Mouse (Mus musculus): Measurements from ENCODE around the gene Adcy1. TPM values are rescaled to one million over a fixed set of nuclear protein-coding genes. Genes with fewer than 3 reads are reported as not detected.

Gene Adcy1
- total RNA-seq, 1 experiment from 2014 or later = not detected

DNA sequence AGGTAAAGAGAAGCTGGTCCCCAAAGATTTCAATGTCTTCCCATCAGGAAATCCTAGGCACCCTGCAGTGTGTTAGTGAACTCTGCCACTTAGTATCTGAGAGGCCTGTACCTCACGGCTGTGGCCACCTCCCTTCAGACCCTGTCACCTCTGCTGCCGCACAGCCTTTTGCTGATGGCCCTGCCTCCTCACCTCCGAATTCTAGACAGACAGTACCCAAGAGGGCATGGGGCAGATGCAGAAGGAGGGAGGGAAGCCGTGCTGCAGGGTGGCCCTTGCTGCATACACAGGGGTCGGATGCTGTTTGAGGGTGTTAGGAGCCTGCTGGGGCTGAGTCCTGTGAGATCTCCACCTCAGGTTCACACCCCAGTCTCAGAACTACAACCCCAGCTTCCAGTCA lies 2.6 kb downstream of the Adcy1 start:
- no peak for ATAC-seq (replicated peaks; ENCODE audit: insufficient number of reproducible peaks, low FRiP score, low TSS enrichment, poor library complexity, severe bottlenecking)

DNA sequence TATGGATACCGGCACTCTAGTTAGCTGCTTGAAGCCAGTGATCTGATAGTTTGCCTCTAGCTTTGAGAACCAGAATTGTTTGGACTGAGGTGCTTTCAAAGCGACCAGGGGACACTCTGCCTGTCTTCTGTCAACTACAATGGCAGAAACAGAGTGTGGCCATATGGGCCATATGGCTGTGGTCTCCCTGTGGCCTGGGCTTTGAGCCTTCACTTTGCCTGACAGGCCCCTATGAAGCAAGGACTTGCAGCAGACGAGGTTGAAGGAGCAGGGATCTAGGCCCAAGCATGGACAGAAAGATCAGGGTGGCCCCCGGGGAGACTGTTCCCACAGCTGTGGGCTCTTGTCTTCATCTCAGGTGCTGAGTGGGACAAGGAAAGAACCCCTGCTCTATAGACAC lies 4.0 kb downstream of the Adcy1 start:
- no peak for ATAC-seq (replicated peaks; ENCODE audit: insufficient number of reproducible peaks, low FRiP score, low TSS enrichment, poor library complexity, severe bottlenecking)

DNA sequence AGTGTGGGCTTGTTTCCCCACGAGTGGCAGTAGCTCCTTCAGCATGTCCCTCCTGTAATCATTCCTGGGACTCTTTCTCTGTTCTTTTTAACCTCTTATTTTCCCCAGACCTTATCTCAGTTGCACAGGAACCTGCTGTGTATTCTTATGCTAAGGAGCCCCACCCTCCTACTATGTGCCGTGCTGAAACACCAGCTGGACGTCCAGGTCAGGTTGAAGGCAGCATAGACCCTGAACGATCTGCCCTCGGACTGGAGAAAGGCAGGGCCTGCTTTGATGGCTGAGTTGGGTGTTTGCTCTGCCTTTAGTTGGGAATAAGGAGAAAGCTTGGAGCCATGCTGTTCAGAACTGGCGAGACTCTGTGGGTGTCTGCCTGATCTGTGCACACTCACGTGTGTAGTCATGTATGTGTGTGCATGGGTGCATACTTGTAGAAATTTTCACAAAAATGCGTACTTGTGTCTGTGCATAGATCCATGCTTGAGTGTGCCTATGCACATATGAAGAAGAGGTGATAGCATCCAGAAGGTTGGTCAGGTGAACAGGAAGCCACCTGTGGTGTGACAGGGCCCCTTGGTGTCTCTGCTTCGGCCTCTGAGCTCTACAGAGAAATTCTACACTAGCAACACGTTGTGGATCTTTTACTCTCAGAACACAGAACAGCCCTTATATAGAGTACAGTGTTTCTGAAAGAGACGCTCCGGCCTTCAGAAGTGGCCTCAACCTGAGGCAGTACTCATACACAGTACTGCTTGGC lies 5.4 kb downstream of the Adcy1 start:
- no peak for ATAC-seq (replicated peaks; ENCODE audit: insufficient number of reproducible peaks, low FRiP score, low TSS enrichment, poor library complexity, severe bottlenecking)

DNA sequence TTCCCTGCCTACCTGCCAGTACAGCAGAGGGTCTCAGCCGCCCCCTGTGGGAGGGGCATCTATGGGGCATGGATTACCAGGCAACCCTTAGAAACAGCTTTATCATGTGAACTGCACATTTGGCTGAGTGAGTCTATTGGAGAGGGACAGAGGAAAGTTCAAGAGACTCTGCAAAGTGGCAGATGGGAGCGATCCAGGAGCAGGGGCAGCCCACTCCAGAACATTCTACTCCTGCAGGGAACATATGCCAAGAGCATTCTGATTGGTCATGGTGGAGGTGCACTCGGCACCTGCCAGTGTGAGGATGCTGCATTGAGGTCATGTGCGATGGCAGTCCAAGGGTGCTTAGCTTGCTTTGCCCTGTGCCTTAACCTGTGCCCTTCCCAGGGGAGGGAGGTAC lies 6.5 kb downstream of the Adcy1 start:
- no peak for ATAC-seq (replicated peaks; ENCODE audit: insufficient number of reproducible peaks, low FRiP score, low TSS enrichment, poor library complexity, severe bottlenecking)

DNA sequence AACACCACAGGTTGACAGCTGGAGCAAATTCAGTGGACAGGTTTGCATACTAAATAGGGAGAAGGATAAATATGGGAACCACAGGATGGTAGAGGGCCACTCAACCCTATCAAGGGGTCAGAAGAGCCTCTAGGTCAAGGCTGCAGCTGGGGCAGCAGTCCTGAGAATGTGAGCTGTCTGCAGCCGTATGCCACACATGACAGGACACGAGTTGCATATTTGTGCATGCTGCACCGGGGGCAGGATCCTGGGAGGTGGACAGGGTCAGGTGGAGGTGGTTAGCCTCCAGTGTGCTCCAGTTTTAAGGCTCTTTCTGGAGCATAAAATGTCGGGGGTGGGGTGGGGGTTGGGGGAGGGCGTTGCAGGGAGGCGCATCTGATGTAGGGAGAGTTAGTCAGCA lies 8.3 kb downstream of the Adcy1 start:
- no peak for ATAC-seq (replicated peaks; ENCODE audit: insufficient number of reproducible peaks, low FRiP score, low TSS enrichment, poor library complexity, severe bottlenecking)

DNA sequence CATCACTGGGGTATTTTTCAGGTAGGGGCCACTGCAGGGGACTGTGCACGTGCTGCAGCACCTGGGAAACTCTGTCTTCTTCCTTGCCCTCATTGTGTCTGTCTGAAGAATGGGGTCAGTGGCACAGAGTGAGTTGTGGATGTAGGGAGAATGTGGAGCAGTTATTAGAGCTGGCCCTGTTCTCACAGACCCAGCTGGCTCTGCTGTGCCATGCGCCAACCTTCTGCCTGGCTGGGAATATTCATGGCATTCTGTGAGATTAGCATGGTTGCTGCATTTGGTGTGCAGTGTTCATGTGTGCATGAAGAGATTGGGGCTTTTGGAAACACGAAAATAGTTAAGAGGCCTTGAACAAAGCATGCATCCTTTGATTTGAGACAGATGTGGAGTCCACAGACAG lies 10.3 kb downstream of the Adcy1 start:
- no peak for ATAC-seq (replicated peaks; ENCODE audit: insufficient number of reproducible peaks, low FRiP score, low TSS enrichment, poor library complexity, severe bottlenecking)

DNA sequence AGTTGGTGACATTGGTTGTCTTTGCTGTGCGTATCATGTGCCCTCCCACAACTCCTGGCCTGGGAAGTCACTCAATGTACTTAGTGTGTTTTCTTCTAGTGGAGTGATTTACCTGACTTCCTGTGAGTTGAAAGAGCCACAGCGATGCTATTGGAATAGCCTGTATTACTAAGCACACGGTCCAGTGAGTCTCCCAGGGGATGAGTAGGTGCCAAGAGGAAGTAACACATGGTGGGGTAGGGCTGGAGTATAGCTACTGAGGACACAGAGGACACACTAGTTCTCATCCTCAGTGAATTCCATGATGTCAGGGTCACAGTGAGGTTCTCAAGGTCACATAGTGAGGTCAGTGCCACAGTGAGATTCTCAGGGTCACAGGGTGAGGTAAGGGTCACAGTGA lies 13.2 kb downstream of the Adcy1 start:
- no peak for ATAC-seq (replicated peaks; ENCODE audit: insufficient number of reproducible peaks, low FRiP score, low TSS enrichment, poor library complexity, severe bottlenecking)

DNA sequence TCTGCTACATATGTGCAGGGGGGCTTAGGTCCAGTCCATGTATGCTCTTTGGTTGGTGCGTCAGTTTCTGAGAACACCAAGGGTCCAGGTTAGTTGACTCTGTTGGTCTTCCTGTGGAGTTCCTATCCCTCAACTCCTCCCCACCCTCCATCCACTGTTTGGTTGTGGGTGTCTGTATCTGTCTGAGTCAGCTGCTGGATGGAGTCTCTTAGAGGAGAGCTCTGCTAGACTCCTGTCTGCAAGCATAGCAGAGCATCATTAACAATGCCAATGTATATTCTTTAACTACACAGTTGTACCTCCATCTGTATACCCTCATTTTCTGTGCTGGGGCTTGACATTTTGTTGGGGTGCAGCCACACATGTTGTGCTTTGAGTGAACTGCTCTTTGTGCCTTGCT lies 18.6 kb downstream of the Adcy1 start:
- ATAC-seq (replicated peaks; ENCODE audit: insufficient number of reproducible peaks, low FRiP score, low TSS enrichment, poor library complexity, severe bottlenecking) = no peak

DNA sequence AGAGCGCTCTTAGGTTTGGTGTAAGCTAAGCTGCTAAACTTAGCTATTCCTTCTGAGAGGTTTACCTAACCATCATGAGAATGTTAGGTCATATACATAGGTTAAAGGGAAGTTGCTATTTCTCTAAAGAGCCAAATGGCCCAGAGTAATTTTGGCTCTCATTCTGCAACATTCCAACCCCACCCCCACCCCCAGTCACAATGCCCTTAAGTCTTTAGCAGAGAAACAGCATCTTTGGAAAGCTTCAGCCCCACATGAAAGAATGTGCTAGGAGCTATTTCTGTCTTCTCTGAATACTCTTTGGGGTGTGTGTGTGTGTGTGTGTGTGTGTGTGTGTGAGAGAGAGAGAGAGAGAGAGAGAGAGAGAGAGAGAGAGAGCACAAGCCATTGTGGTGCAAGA lies 20.6 kb downstream of the Adcy1 start:
- ATAC-seq (replicated peaks; ENCODE audit: insufficient number of reproducible peaks, low FRiP score, low TSS enrichment, poor library complexity, severe bottlenecking) = no peak

DNA sequence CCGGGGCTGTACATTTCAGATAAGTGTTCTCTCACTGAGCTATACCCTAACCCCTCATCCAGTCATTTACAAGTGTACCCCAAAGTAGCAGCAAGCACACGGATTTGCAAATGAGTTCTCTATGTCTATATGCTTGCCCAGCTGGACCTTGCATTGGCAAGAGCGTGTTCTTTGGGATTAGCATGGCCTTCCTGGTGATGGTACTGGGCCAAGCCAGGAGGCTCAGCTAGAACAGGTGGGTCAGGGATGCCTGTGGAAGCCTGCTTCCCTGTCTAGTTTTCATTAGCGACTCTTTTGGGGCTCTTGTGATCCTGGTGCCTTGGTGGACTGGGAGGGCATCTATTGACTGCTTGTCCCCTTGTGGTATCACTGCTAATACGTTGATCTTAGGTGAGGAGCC lies 21.9 kb downstream of the Adcy1 start:
- ATAC-seq (replicated peaks; ENCODE audit: insufficient number of reproducible peaks, low FRiP score, low TSS enrichment, poor library complexity, severe bottlenecking) = no peak

DNA sequence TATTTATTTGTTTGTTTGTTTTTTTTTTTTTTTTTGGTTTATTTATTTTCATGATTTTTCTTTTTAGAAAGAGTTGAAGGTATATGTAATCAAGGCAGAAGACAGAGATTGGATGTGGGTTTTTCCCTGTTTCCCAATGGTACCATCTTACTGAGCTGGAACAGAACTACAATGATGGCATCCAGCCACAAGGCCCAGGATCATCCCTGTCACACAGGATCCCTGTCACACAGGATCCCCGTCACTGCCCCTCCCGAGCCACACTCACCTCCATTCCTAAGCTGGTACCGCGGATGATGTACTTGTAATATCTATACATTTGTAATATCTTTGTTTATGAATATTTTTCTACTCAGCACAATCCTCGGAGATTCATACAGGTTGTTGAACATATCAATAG lies 27.8 kb downstream of the Adcy1 start:
- ATAC-seq (replicated peaks; ENCODE audit: insufficient number of reproducible peaks, low FRiP score, low TSS enrichment, poor library complexity, severe bottlenecking) = no peak

DNA sequence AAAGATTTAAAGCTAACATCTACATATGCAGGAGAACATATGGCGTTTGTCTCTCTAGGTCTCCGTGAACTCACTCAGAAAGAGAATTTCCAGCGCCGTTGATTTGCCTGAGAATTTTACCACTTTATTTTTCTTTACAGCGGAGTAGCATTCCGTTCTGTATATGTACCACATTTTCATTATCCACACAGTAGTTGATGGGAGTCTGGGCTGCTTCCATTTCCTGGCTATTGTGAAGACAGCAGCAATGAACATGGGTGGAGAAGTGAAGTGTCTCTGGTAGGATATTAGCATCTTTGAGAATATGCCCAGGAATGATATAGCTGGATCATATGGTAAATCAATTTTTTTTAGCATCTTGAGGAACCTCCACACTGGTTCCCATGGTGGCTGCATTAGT lies 31.6 kb downstream of the Adcy1 start:
- ATAC-seq (replicated peaks; ENCODE audit: insufficient number of reproducible peaks, low FRiP score, low TSS enrichment, poor library complexity, severe bottlenecking) = no peak

DNA sequence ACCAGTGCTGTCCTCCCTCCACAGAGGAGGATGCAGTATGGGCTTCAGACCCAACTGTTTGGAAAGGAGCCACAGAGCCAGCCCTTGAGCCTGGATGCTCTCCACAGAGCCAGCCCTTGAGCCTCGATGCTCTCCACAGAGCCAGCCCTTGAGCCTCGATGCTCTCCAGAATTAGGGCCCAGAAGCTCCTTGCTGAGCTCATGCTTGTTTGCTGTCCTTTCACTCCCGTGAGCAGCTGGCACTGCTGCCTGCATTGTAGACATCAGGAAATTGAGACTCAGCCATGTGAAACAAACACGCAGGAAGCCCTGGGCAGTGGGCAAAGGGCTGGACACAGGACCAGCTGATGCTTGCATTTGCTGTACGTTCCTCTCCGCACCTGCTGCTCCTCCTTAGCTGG lies 38.4 kb downstream of the Adcy1 start:
- ATAC-seq (replicated peaks; ENCODE audit: insufficient number of reproducible peaks, low FRiP score, low TSS enrichment, poor library complexity, severe bottlenecking) = no peak

DNA sequence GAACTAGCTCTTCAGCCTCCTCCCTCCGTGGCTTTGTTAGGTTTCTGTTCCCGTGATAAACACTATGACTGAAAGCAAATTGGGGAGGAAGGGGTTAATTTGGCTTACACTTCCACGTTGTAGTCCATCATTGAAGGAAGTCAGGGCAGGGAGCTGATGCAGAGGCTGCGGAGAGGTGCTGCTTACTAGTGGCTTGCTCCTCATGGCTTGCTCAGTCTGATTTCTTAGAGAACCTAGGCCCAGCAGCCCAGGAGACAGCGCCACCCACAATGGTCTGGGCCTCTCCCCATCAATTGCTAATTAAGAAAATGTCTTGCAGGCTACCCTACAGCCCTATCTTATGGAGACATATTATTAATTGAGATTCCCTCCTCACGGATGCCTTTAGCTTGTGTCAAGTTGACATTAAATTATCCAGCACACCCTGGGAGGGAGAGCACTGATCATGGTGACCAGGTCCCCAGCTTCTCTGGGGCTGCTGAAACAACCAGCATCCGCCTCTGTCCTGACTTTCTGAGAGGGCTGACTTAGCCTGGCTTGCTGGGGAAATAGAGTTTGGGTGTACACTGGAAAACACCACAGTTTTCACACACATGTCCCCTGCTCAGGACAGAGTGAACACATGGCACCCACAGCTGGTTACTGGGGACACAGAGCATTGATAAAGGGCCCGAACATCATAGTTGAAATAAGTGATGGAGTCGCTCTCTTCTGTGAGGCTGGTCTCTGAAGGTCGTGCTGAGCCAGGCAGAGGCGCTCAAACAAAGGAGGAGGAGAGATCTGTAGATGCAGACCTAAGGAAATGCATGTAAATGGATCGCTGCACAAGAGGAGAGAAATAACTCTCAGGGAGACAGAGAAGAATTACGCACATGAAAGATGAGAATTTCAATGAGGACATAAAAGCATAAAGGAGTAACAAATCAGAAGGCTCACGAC lies 39.2 kb downstream of the Adcy1 start:
- no peak for ATAC-seq (replicated peaks; ENCODE audit: insufficient number of reproducible peaks, low FRiP score, low TSS enrichment, poor library complexity, severe bottlenecking)

DNA sequence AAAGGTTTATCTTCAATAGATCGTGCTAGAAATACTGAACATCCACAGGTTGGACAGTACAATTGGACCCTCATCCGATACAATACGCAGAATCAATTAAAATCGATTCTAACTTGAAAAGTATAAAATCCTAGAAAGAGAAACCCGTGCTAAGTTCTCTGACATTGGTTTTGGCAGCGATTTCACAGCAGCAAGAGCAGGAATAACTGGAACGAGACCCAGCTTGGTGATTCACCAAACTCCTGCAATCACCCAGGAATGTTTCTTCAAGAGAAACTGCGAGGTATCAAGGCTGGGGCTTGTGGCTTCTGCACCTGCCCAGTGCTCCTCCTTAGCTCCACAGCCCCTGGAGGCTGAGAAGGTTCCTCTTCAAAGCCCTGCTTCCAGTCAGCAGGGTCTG lies 42.0 kb downstream of the Adcy1 start:
- no peak for ATAC-seq (replicated peaks; ENCODE audit: insufficient number of reproducible peaks, low FRiP score, low TSS enrichment, poor library complexity, severe bottlenecking)

DNA sequence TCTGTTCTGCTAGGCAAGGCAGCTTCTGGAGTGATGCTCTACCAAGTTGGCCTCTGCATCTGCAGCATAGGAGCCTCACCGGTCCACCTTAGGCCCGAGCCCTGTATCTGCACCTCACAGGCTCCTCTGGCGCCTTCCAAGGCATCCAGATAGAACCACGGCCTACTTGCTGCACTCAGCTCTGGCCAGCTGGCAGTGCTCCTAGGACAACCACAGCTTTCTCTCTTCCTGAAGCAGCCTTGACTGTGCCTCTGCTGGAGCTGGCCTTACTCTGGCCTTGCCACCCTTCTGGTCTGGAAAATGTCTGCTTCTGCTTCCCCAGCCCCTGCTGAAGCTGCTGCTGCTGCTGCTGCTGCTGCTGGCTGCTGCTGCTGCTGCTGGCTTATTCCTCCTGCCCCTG lies 45.8 kb downstream of the Adcy1 start:
- ATAC-seq (replicated peaks; ENCODE audit: insufficient number of reproducible peaks, low FRiP score, low TSS enrichment, poor library complexity, severe bottlenecking) = no peak

DNA sequence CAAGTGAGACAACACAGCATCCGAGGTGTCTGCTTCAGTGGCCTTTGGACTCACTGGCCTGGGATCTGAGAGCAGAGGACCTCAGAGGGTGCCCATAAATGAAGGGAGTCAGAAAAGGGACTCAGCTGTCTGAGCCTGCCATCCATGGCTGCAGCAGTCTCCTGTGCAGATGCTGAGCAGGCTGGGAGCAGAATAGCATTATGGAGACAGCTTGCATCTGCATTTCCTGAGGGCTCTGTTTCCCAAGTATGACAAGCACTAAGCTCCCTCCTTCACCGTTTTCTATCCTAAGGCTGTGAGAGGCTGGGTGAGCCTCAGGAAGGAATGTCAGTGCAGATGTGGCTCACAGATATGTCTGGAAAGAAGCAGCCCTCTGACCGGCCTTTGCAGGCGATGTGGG lies 49.8 kb downstream of the Adcy1 start:
- ATAC-seq (replicated peaks; ENCODE audit: insufficient number of reproducible peaks, low FRiP score, low TSS enrichment, poor library complexity, severe bottlenecking) = no peak

DNA sequence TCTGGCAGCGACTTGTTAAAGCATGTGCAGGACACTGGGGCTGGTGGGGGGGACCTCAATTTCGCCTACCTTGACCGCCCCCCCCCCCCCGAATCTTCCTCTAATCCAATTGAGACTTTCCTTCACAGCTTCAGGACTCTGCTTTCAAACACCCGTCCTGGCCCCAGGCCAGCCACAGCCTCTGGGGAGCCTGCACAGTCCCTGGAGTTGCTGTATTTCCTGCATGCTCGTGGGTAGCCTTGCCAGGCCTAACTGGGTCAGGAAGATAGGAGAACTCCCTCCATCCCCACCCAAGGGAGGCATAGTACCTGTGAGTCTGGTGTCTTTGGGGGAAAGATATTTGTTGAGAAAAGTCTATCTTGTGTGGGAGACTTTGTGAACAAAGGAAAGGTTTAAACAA lies 50.4 kb downstream of the Adcy1 start:
- no peak for ATAC-seq (replicated peaks; ENCODE audit: insufficient number of reproducible peaks, low FRiP score, low TSS enrichment, poor library complexity, severe bottlenecking)

DNA sequence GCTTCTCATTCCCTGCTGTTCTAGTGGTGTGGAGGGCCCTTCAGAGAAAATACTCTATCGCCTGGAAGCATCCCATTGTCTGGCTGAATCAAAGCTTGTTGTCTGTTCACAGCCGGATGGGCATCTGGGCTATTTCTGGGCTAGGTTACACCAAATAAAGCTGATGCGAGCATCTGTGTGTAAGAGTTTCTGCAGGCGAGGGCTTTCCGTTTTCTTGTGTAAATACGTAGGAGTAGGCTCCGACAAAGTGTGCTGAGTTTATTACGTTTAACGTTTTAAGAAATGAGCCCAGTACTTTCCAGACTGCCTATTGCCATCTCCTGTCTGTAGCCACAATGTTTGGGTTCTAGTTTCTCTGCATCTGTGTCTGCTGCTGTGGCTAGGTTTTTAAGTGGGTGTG lies 51.0 kb downstream of the Adcy1 start:
- no peak for ATAC-seq (replicated peaks; ENCODE audit: insufficient number of reproducible peaks, low FRiP score, low TSS enrichment, poor library complexity, severe bottlenecking)

DNA sequence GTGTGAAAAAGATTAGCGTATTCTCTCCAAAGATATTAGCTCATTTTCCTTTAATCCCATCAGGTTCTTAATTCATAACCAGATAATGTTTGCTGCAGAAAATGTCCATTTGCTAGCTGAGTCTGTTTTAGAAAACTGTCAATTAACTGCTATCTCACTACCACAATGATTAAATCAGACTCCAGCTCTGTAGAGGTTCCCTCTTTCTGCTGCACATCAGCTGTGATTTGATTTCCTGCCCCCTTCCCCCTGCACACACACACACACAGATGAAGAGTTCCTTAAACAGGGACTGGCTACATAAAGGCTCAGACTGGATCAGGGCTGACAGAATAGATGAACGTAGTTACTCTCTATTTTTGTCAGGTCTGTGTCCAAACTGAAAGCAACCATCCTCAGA lies 53.4 kb downstream of the Adcy1 start:
- ATAC-seq (replicated peaks; ENCODE audit: insufficient number of reproducible peaks, low FRiP score, low TSS enrichment, poor library complexity, severe bottlenecking) = no peak

Data from monocyte, adult 5-6 weeks (primary cell).